Mouse (Mus musculus): ENCODE measurements around the gene Cep170.

Cep170 gene

DNA sequence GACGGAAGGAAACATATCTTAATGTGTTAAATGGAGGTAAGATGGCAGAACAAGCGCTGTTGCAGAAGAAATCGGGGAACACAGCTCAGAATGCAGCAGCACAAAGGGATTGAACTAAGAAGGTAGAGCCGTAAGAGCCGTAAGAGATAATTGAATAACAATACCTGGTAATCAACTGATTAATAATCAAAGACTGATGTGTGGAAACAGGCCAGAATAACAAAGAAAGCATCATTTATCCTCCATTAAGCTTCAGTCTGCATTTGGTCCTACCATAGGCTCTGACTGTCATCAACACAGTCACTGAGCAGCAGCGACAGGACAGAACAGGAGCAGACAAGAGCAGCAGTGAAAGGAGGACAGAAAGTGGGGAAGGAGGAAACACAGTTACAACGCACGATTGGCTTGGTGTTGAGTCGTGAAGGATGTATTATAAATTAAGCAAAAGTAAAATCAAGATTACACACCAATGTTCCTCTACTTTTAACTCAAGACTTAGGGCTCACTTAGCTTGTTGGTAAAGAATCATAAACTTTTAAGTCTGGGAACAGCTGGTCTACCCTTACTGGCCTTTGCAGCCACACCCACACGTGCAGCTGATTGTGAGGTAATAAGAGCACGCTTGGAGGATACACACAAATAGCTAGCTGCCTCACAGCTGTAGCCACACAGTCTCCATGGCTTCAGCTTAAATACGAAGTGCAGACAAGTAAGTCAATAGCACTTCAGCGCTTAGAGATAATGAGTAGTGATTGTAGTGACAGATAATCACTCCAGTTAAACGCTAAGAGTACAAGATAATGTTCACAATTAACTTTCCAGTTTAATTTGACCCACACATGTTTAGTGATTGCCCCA is 59.8 kb downstream of the Cep170 start:
- no peak for DNase-seq (ENCODE audit: extremely low spot score, low spot score)

- no peak for DNase-seq (ENCODE audit: extremely low spot score, low spot score)
These were observed 64.2 kb downstream of the Cep170 start for GRCm38 (mm10) chr1:176749708-176750107.

- DNase-seq (ENCODE audit: extremely low spot score, low spot score) = no peak
These were observed 81.0 kb downstream of the Cep170 start for GRCm38 (mm10) chr1:176732834-176733233.

- no peak for DNase-seq (ENCODE audit: extremely low spot score, low spot score)
These were observed 83.3 kb downstream of the Cep170 start for GRCm38 (mm10) chr1:176730528-176730927.

- DNase-seq (ENCODE audit: extremely low spot score, low spot score) = no peak
These were observed 86.5 kb downstream of the Cep170 start for GRCm38 (mm10) chr1:176727372-176727771.

- DNase-seq (ENCODE audit: extremely low spot score, low spot score) = no peak
These were observed 89.1 kb downstream of the Cep170 start for GRCm38 (mm10) chr1:176724771-176725170.

DNA sequence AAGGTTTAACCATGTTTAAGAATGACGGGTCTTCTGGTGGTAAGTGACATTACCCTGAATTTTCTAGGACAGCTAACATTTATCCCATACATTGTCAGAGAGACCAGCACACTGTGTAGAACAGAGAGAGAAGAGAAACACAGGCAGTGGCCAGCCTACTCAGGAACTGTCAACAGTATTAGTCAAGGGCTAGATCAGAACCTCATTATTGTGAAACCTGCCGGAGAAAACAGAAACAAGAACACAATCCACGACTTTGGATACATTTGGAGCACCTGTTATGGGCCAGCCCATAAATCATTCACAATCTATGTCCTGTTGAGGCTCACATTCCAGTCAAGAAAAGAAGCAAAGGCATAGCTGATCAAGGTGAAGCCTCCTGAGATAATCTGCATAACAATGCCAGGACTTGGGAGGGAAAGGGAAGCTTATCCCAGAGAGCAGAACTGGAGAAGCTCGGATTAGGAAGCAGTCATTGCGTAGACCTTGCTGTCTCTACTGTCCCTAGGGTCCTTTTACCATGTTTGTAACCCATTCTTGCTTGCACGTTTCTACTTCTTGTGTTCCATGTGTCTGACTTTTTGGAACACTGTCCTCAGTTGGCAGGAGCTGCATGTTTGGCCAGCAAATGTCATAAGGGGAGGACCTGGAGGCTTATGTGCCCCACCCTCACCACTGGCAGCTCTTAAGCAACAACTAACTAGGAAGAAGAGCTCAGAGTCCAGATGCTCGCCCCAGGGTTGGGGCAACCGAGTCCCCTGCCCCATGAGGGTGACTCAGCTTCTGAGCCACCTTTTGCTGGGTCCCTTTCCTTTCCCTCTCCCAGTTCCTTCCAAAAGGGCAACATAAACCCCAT is 89.8 kb downstream of the Cep170 start:
- no peak for DNase-seq (ENCODE audit: extremely low spot score, low spot score)

GRCm38 (mm10) chr1:176712436-176712835 is 101.4 kb downstream of the Cep170 start:
- no peak for DNase-seq (ENCODE audit: extremely low spot score, low spot score)

DNA sequence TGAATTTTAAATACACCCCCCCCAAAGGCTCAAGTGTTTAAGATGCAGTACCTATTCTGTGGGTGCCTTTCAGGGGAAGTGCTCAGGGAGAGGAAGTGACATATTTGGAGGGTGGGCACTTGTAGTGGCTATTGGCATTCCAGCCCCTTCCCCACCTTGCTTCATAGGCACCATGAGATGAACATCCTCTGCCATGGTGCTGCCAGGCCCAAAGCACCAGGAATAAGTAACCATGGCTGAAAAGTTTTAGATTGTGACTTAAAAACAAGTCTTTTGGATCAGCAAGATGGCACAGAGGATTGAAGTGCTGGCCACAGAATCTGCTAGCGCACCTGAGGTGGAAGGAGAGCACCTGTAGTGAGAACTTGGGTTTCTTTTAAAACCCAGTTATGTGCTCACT is 113.6 kb downstream of the Cep170 start:
- DNase-seq (ENCODE audit: extremely low spot score, low spot score) = no peak

- no peak for DNase-seq (ENCODE audit: extremely low spot score, low spot score)
These were observed 114.1 kb downstream of the Cep170 start for GRCm38 (mm10) chr1:176699793-176700192.

DNA sequence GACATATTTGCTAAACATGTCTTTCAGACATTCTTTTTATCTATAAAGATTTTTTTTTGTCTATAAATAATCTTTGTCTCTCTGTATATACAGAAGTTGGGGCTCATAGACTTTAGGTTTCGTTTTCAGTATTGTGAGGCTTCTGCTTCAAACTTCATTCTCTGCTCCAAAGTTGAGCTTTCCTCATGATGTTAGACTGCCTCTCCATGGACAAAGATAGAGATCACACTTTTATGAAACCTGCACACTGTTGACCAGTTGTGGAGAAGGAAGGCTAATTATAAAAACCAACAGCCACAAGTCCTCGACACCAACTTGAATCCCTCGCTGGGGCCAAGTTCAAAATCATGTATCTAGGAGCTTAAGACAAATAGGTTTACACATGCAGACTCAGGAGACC is 115.2 kb downstream of the Cep170 start:
- no peak for DNase-seq (ENCODE audit: extremely low spot score, low spot score)

GRCm38 (mm10) chr1:176697091-176697490 is 116.8 kb downstream of the Cep170 start:
- DNase-seq (ENCODE audit: extremely low spot score, low spot score) = peak; percentile 52

- no peak for DNase-seq (ENCODE audit: extremely low spot score, low spot score)
These were observed 122.8 kb downstream of the Cep170 start for GRCm38 (mm10) chr1:176691101-176691500.

DNA sequence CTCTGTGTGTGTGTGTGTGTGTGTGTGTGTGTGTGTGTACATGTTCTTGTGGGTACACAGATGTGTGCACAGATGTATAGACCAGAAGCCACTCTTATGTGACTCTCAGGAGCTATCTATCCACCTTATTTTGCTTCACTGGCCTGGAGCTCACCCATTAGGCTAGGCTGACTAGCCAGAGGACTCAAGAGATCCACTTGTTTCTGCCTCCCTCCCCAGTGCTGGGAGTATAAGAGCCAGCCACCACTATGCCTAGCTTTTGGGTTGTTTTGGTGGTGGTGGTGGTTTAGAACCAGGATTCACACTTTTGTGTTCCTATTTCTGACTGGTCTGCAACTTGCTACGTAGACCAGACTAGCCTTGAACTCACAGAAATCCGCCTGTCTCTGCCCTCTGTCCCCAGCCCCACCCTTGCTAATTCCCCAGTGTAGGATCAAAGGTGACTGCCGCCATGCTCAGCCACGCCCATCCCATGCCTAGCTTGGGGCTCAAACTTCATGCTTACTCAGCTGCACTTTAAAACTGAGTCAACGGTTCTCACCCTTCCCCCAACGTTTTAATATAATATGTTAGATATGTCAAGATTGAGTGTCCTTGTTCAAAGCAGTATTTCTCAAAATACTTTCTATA is 125.5 kb downstream of the Cep170 start:
- no peak for DNase-seq (ENCODE audit: extremely low spot score, low spot score)

Data from neural tube, embryonic 10.5 days (tissue).